Mouse (Mus musculus) heart, embryonic 15.5 days (tissue): ENCODE measurements around the gene Man2a1. TPM values are rescaled to one million over a fixed set of nuclear protein-coding genes. Genes with fewer than 3 reads are reported as not detected.
A peak's percentile ranks its signal among the peaks of the same experiment; 100 is the strongest.

Source experiments
- ATAC-seq: fragments of 200-750 bp; cut with Nextera tagmentation; replicated peaks from 2 replicates; pipeline ENCODE4 v1.8.0; 2017; ENCODE audit warnings: low read depth, moderate TSS enrichment; ENCODE audit not compliant: insufficient number of reproducible peaks, insufficient read depth, low FRiP score
- H3K27ac ChIP-seq: fragments of 300-500 bp; sonication (generic); 2 replicates; pipeline ENCODE4 v1.5.1; 2015; ENCODE audit warnings: mild to moderate bottlenecking, inconsistent platforms
- H3K27me3 ChIP-seq: fragments of 300-500 bp; sonication (generic); 2 replicates; pipeline ENCODE4 v1.6.1; 2015; ENCODE audit warnings: inconsistent platforms
- H3K36me3 ChIP-seq: fragments of 300-500 bp; sonication (generic); 2 replicates; pipeline ENCODE4 v1.6.1; 2015; ENCODE audit warnings: mild to moderate bottlenecking, inconsistent platforms
- H3K4me1 ChIP-seq: fragments of 300-500 bp; sonication (generic); replicated peaks from 2 replicates; pipeline ENCODE4 v1.6.1; 2015; ENCODE audit warnings: inconsistent platforms
- H3K4me2 ChIP-seq: fragments of 300-500 bp; sonication (generic); 2 replicates; pipeline ENCODE4 v1.6.1; 2015; ENCODE audit warnings: inconsistent platforms, mild to moderate bottlenecking, moderate library complexity
- H3K4me3 ChIP-seq: fragments of 300-500 bp; sonication (generic); 2 replicates; pipeline ENCODE4 v1.5.1; 2015; ENCODE audit warnings: mild to moderate bottlenecking, inconsistent platforms
- H3K9ac ChIP-seq: fragments of 300-500 bp; sonication (generic); 2 replicates; pipeline ENCODE4 v1.6.1; 2015; ENCODE audit warnings: mild to moderate bottlenecking, inconsistent platforms
- H3K9me3 ChIP-seq: fragments of 300-500 bp; sonication (generic); replicated peaks from 2 replicates; pipeline ENCODE4 v1.6.1; 2016; ENCODE audit warnings: inconsistent platforms
- WGBS: fragments of 180-500 bp; shearing (Covaris S2); methylation state at CpG from one replicate; pipeline ENCODE4 v1.1.7; 2015; ENCODE audit warnings: mixed read lengths; 5-methylcytosine and 5-hydroxymethylcytosine counted together
- polyA plus RNA-seq: library from polyadenylated mRNA; unstranded; fragments of >200 nt; fragmentation: Nextera tagmentation; extraction: Ambion mirVana; gene quantifications from 2 replicates; pipeline ENCODE4 v1.2.1, GENCODE M21; 2015

Gene Man2a1
- 5.1 and 7.7 TPM in 2 replicates for polyA plus RNA-seq

- under 1% methylated on average over 65 of the region's 69 CpGs for WGBS
Measured at GRCm38 (mm10) chr17:64600372-64601090, at the start of gene Man2a1. Gene Man2a1 (plus strand): TSS chr17:64600736.

DNA sequence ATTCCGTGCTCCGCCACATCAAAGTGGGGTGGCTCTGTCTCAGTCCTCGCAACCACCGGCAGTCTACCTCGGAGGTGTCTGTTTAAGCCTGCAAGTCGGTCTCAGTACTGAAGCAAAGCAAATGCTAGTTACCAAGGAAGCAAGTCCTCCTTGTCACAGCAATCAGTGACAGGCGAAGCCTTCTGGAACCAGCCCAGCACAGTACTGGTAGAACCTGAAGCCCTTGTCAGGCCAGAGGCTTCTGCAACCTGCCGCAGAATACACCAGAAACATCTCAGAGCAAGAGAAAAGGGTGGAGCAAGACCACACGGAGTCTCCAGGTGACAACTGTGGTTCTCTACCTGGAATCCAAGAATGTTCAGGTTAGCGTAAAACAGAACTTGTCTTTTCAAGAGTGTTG, 47.2 kb upstream of the Man2a1 start:
- no peak for ATAC-seq
- H3K27ac ChIP-seq: no peak overlapping the region
- no peak overlapping the region for H3K4me2 ChIP-seq
- H3K36me3 ChIP-seq: no peaks in the 10 kb centered on the region
- no peaks in the 10 kb centered on the region for H3K27me3 ChIP-seq
- WGBS: 89% methylated on average over 10 of the region's 10 CpGs
- peaks cover 6% of the 10 kb centered on the region for H3K4me1 ChIP-seq
- H3K9ac ChIP-seq: no peak overlapping the region
- no peaks in the 10 kb centered on the region for H3K9me3 ChIP-seq
- H3K4me3 ChIP-seq: no peak overlapping the region

More at GRCm38 (mm10) chr17:64600372-64601090, at the start of gene Man2a1:
- no peaks in the 10 kb centered on the region for H3K27me3 ChIP-seq
- H3K4me1 ChIP-seq: peaks cover 24% of the 10 kb centered on the region
- H3K36me3 ChIP-seq: no peaks in the 10 kb centered on the region
- H3K9ac ChIP-seq: peak within 1 kb of the TSS; percentile 87
- peak within 1 kb of the TSS; percentile 86 for H3K4me2 ChIP-seq
- H3K9me3 ChIP-seq: no peaks in the 10 kb centered on the region
- ATAC-seq: peak; percentile 92
- H3K4me3 ChIP-seq: peak within 1 kb of the TSS; percentile 87
- H3K27ac ChIP-seq: peak within 1 kb of the TSS; percentile 91

- 58% methylated on average over 3 of the region's 3 CpGs for WGBS
Measured at GRCm38 (mm10) chr17:64554901-64555300, 45.6 kb upstream of the Man2a1 start.

GRCm38 (mm10) chr17:64556661-64557445, 43.7 kb upstream of the Man2a1 start:
- Histone ChIP-seq H3K9ac (no peak overlapping the region), H3K27me3 (no peaks in the 10 kb centered on the region), H3K4me3 (no peak overlapping the region), H3K9me3 (no peaks in the 10 kb centered on the region), H3K4me2 (no peak overlapping the region), H3K27ac (no peak overlapping the region), H3K36me3 (no peaks in the 10 kb centered on the region), H3K4me1 (peaks cover 5% of the 10 kb centered on the region)
- no peak for ATAC-seq
- WGBS: 90% methylated on average over 22 of the region's 22 CpGs

More at GRCm38 (mm10) chr17:64554901-64555300, 45.6 kb upstream of the Man2a1 start:
- H3K4me3 ChIP-seq: no peak overlapping the region
- H3K27me3 ChIP-seq: no peaks in the 10 kb centered on the region
- H3K4me2 ChIP-seq: no peak overlapping the region
- no peak overlapping the region for H3K27ac ChIP-seq
- H3K9ac ChIP-seq: no peak overlapping the region
- H3K36me3 ChIP-seq: no peaks in the 10 kb centered on the region
- H3K9me3 ChIP-seq: no peaks in the 10 kb centered on the region
- no peak for ATAC-seq
- peaks cover 9% of the 10 kb centered on the region for H3K4me1 ChIP-seq

DNA sequence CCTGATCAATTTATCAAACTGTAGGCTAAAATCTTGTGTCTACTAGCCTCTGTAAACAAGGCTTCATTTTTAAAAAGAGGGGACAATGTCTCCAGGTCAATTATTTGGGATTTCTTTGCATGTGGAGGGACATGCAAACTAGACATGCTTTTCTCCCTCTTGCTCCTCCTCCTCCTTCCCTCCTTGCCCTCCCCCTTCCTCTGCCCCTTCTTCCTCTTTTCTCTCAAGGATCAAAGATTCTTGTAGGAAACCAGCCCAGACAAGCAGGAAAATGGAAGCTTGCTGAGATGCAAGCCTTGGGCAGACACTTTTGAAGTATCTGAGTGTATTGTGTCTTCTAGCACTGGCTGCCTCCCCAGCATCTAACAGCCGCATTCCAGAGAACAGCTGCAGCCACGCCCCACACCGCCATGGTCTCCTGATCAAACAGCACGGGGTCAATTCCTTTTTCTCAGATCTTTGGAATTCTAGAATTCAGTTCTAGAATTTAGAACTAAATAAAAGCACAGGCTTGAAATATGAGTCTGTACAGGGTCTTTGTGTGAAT, 41.5 kb upstream of the Man2a1 start:
- no peaks in the 10 kb centered on the region for H3K9me3 ChIP-seq
- H3K9ac ChIP-seq: no peak overlapping the region
- 0 out of 2 replicates have a peak overlapping the region, but pooled peaks have one; percentile 7 for H3K4me3 ChIP-seq
- H3K36me3 ChIP-seq: no peaks in the 10 kb centered on the region
- H3K27ac ChIP-seq: no peak overlapping the region
- peak overlapping the region; percentile 48 for H3K4me2 ChIP-seq
- ATAC-seq: no peak
- no peaks in the 10 kb centered on the region for H3K27me3 ChIP-seq
- peaks cover 5% of the 10 kb centered on the region for H3K4me1 ChIP-seq
- 10% methylated on average over 4 of the region's 4 CpGs for WGBS

- Histone ChIP-seq H3K4me2 (no peak overlapping the region), H3K27ac (no peak overlapping the region), H3K9ac (no peak overlapping the region), H3K36me3 (no peaks in the 10 kb centered on the region), H3K27me3 (no peaks in the 10 kb centered on the region), H3K4me3 (no peak overlapping the region), H3K4me1 (no peaks in the 10 kb centered on the region), H3K9me3 (no peaks in the 10 kb centered on the region)
- 72% methylated on average over 6 of the region's 6 CpGs for WGBS
- no peak for ATAC-seq
Measured at GRCm38 (mm10) chr17:64566435-64566834, 34.1 kb upstream of the Man2a1 start.

GRCm38 (mm10) chr17:64567546-64567945, 33.0 kb upstream of the Man2a1 start:
- no peaks in the 10 kb centered on the region for H3K4me1 ChIP-seq
- no peaks in the 10 kb centered on the region for H3K27me3 ChIP-seq
- no peak overlapping the region for H3K4me3 ChIP-seq
- ATAC-seq: no peak
- 69% methylated on average over 3 of the region's 3 CpGs for WGBS
- H3K9me3 ChIP-seq: no peaks in the 10 kb centered on the region
- no peak overlapping the region for H3K9ac ChIP-seq
- H3K36me3 ChIP-seq: no peaks in the 10 kb centered on the region
- no peak overlapping the region for H3K27ac ChIP-seq
- H3K4me2 ChIP-seq: no peak overlapping the region

GRCm38 (mm10) chr17:64573981-64574380, 26.6 kb upstream of the Man2a1 start:
- Histone ChIP-seq H3K9me3 (no peaks in the 10 kb centered on the region), H3K27ac (no peak overlapping the region), H3K9ac (no peak overlapping the region), H3K4me2 (no peak overlapping the region), H3K4me3 (no peak overlapping the region), H3K36me3 (no peaks in the 10 kb centered on the region), H3K4me1 (no peaks in the 10 kb centered on the region), H3K27me3 (no peaks in the 10 kb centered on the region)
- 85% methylated on average over 9 of the region's 9 CpGs for WGBS
- no peak for ATAC-seq

GRCm38 (mm10) chr17:64575240-64575639, 25.3 kb upstream of the Man2a1 start:
- Histone ChIP-seq H3K4me3 (no peak overlapping the region), H3K9ac (no peak overlapping the region), H3K36me3 (no peaks in the 10 kb centered on the region), H3K27ac (no peak overlapping the region), H3K4me2 (no peak overlapping the region), H3K4me1 (no peaks in the 10 kb centered on the region), H3K27me3 (no peaks in the 10 kb centered on the region), H3K9me3 (no peaks in the 10 kb centered on the region)
- no peak for ATAC-seq
- WGBS: 76% methylated on average over 6 of the region's 6 CpGs

DNA sequence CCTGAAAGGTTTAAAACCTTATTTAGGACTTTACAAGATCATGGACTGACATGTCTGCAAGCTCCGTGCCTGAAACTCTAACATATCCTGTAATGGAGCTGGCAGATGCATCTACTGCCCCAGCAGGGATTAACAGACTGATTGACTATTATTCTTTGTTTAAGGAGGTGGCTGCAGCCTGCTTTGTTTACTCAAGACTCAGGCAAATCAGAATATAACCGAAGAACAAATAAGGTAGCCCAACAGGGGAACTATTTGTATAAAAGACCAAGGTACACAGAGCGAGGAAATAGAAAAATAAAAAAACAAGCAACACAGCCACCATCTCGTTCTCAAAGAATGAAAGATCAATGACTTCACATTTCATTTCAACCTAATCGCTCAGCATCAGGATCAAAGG, 23.1 kb upstream of the Man2a1 start:
- H3K4me1 ChIP-seq: no peaks in the 10 kb centered on the region
- H3K4me3 ChIP-seq: no peak overlapping the region
- no peak overlapping the region for H3K27ac ChIP-seq
- no peaks in the 10 kb centered on the region for H3K9me3 ChIP-seq
- no peak overlapping the region for H3K4me2 ChIP-seq
- H3K27me3 ChIP-seq: no peaks in the 10 kb centered on the region
- no peak overlapping the region for H3K9ac ChIP-seq
- H3K36me3 ChIP-seq: no peaks in the 10 kb centered on the region
- ATAC-seq: no peak
- 42% methylated on average over 5 of the region's 5 CpGs for WGBS

DNA sequence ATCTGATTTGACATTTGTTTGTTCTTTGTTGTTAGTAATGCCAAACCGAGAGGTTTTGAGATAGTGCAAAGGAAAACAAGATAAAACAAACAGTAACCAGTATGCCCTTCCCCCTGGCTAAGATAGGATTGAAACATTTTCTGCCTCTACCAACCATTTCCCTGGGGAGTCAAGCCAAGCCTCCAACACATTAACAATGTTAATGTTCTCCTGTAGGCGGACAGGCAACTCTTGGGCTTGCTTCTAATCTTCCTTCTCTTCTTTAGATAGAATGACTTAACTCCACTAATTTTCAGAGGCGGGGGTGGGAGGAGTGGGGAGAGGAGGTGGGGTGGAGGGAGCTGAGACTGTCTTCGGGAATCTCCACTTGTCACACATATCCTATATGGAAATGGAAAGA, 22.2 kb upstream of the Man2a1 start:
- Histone ChIP-seq H3K4me1 (no peaks in the 10 kb centered on the region), H3K27ac (no peak overlapping the region), H3K36me3 (no peaks in the 10 kb centered on the region), H3K4me3 (no peak overlapping the region), H3K9me3 (no peaks in the 10 kb centered on the region), H3K27me3 (no peaks in the 10 kb centered on the region), H3K9ac (no peak overlapping the region), H3K4me2 (no peak overlapping the region)
- 14% methylated on average over 4 of the region's 4 CpGs for WGBS
- no peak for ATAC-seq
